Mouse (Mus musculus) heart, adult 9 months (tissue): ENCODE results near the gene Tmtc1.

Experiments used
- DNase-seq, 2 experiments: peaks; one replicate each; pipeline ENCODE4 v3.0.0; 2022; ENCODE audit warnings: low spot score in 2 of 2

Gene Tmtc1

DNA sequence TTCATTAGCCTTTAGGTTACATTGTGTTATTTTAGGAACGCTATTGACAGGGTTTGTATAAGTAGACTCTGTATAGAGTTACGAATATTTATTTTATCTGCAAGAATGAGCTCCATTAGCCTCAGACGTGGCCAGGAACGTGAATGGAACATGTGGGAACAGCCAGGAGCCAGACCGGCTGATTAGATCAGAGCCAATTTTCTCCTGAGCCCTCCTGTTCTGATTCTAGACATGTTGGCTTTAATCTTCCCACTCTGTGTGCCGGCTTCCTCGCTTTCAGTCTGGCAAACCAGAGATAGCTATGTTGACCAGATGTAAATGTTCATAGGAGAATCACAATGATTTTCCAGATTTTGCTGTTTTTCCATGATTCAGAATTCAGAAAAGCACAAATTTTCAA lies 22.6 kb downstream of the Tmtc1 start:
- DNase-seq = no peak

DNA sequence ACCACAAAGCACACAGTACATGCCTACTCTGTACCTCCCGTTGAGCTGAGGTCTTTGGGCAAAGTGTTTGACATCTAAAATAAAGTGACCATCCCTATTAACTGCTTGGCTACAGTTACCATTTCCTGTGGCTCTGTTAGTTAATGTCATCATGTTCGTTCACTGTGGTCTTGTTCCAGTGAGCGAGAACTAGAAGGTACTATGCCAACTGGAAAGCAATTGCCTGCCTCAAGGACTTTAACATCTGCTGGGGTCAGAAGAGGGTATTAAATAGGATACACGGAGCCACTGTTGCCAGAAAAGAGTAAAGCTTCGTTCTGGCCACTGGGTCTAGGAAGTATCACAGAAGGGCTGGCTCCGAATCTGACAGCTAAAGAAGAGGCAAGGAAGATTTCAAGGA lies 23.8 kb downstream of the Tmtc1 start:
- DNase-seq = no peak

DNA sequence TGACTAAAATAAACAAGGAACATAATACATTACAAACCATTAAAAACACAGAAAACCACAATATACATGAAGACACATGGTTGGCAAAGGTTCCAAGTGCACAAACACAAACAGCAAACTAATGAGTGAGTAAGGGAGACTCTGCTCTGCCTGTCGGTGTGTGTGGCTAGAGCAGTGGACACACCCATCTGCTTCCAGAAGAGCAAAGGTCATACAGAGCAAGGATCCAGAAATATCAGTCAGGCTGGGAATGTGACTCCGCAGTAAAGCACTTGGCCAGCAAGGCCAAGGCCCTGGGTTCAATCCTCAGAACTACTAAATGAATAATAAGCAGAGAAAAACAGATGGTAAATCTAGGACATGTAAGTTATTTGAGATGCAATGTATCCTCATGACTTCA lies 27.6 kb downstream of the Tmtc1 start:
- DNase-seq = no peak

DNA sequence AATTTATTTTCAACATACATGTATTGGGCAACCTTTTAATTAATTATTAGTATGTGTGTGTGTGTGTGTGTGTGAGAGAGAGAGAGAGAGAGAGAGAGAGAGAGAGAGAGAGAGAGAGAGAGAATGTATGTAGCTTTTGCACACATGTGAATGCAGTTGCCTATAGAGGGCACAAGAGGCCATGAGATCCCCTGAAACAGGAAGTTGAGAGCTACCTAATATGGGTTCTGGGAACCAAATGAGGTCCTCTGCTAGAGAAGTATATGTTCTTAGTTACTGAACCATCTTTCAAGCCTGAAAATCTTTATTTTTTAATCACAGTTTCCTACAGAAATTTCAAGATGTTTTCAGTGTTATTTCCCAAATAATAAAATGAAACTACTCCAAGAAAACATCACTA lies 30.6 kb downstream of the Tmtc1 start:
- no peak for DNase-seq

DNA sequence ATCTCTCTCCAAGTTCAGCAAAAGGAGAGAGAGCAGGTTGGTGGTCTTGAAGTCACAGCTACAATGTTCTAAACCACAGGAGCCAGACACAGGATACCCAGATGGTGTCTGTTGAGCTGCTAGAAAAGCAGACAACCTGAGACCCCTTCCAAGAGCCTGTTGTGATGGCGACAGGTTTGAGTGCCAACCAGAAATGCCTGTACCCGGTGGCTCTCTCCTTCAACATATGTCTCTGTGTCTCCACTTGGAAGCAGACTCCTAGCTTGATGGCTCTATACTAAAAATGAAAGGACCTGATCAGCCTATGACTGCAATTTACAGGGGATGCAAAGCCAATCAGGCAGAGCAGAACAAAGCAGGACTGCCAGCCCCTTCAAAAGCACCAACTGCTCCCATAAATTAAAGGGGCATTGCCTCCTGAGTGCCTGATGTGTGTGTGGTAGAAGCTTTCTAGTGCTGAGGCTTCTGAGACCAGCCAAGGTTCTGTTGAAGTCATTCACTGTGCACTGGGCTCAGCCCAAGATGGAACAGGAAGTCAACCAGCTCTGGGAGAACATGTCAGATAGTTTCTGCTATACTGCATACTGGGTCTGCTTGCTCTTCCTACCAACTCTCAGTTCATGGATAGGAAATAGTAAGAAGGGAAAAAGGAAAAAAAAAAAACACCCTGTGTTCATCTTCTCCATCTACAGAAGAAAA lies 37.2 kb downstream of the Tmtc1 start:
- DNase-seq = no peak

DNA sequence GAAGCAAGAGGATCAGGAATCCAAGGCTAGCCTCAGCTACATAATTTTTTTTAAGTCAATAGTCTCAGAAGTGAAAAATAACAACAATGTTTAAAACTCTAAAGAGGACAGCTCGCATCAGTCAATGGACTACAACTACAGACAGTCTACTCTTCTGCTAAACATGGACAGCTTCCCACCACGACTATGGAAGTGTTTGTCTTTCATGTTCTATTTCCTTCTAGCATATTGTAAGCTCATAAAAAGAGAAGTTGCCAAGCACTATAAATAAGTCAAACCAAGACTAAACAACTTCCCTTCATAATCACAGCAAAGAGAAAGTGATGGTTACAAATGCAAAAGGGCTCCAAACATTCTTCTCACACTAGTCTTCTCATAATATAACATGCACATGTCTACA lies 38.6 kb downstream of the Tmtc1 start:
- peak in 1 of 2 experiments; percentile 52 for DNase-seq

DNA sequence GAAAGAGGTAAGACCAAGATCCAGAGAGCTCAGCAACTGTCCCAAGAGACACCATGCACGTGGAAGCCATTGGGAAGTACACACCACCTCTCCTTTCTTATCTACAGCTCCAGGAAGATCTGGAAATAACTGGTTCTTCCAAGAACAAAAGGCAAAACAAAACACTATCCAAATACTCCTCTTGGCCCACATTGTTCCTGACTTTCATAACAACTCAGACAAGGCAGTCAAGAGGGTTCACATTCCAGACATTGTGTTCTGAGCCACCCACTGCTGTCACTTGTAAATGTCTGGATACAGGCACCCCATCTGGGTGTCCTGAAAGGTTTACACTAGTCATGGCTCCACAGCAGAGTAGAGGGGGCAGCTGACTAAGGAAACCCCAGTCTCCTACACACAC lies 39.7 kb downstream of the Tmtc1 start:
- DNase-seq = peak; percentile 86 to 94

DNA sequence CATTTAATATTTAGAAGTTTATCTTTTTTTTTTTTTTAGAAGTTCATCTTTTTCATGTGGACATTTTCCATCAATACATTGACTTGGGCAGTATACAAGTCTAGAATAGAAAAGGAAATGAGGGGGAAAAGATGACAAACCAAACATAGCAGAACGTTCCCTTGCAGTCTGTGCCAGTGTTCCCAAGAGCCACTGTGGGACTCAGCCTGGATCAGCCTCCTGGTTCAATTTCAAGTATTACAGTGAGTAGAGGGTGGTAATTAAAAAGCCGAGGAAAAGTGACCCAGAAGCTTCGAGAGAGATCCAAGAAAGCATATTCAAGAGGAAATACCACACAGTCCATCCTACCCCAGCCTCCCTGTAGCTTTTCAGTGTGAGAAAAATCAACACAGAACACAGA lies 40.4 kb downstream of the Tmtc1 start:
- DNase-seq = no peak

DNA sequence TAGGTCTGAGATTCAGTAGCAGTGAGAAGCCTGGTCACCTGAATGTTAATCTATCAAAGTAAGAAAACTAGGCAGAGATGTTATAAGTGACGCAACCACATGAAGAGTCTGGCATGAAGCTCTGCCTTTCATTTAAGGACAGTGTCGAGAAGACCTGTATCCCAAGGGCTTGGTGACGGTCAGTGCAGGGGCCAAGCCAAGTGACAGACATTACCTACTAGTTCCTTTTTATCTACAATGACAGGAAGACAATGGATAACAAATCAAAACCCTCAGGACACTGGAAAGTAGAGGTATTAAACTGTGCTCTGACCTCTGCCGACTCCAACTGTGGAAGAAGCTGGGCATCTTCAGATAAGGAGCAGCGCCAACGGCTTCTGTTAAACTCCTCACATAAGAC lies 43.2 kb downstream of the Tmtc1 start:
- no peak for DNase-seq

DNA sequence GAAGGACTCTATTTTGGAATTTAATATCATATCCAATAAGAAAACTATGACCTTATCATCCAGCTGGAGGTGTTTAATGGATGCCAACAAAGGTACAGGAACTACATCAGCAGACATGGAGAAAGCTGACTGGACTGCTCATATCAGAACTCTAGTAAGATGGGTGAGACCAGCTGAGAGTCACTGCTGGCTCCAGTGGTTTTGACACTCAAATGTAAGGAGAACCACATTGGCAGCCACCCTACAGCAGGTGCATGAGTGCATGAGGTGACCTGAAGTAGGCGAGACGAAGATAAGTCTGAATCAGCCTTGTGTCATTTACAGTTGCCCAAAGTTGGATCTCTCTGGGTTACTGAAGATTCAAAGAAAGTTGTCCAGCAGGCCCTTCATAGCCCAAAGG lies 44.6 kb downstream of the Tmtc1 start:
- no peak for DNase-seq

DNA sequence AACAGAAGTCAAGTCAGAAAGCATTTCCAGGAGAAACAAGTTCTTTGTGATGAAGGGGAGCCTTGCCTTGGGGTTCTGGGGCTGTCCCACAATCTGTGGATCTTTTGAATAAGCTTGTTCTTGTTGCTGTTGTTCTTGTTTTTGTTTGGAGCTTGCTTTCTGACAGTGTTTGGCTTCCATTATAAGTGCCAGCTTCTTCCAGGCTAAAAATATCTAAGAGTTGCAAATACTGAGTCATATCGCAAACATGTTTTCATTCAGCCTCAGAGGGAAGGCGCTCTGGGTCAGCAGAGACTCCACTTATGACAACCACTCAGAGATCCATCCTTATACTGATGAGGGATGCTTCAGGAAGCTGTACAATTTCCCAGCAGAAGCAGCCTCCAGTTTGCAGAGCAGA lies 45.3 kb downstream of the Tmtc1 start:
- peak in 1 of 2 experiments; percentile 34 for DNase-seq

DNA sequence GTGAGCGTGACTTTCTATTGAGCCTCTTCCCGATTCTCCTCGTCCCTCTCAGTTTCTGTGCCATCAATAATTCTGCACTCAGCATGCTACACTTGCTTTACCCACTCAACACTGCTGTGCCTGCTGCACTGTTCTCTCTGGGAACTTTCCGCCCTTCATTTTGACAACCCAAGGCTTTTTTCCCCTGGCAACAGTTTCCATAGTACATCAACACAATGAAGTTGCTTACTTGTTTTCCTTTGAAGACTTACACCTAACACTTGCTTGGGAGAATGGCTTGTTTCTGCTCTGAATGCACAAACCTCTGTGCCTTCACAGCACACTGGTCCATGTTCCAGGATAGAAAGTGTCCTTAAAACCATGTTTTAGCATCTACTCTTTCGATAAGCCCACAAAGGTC lies 46.9 kb downstream of the Tmtc1 start:
- DNase-seq = no peak

DNA sequence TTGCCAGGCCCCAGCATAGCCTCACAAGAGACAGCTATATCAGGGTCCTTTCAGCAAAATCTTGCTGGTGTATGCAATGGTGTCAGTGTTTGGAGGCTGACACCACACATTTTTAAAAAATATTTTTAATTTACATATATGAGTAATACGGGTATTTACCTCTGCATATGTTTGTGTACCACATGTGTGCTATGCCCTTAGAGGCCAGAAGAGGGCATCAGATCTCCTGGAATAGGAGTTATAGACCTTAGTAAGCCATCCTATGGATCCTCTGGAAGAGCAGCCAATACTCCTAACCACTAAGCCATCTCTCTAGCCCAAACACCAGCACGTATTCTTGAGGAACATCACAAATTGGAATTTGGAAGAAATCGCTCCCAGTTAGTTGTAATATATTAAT lies 48.9 kb downstream of the Tmtc1 start:
- no peak for DNase-seq

DNA sequence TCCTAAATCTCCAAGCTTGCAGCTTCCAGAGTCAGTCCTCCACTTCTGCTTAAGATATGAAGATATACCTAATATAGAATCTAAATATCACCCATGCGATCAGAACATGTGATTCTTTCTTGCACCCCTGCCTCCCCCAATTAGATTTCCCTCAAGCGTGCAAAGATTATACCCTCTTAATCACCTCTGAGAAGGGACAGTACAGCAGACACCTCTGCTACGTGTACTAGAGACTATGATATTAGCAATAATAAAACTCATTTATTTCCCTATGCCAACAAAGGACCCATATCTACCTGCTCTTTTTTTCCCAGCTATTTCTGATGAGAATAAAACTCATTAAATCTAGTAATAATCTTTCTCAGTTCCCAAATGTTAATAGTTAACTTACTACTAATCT lies 49.9 kb downstream of the Tmtc1 start:
- no peak for DNase-seq

DNA sequence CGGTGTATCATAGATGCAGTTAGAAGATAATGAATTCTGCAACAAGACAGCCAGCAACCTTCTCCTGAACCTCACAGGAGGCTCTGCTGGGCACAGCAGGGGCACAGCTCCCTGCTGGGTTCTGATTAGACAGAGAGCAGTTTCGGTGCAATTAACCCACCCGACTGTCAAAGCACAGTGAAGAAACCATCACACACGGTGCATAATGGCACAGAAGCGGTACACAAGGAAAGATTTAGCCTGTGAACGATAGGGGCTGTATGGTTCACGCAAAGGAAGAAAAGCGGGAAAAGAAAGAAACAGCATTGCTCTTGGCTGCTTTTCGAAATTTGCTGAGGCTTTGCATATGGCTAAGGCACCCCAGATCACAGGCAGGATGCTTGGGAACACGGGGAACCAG lies 52.0 kb downstream of the Tmtc1 start:
- DNase-seq = no peak

DNA sequence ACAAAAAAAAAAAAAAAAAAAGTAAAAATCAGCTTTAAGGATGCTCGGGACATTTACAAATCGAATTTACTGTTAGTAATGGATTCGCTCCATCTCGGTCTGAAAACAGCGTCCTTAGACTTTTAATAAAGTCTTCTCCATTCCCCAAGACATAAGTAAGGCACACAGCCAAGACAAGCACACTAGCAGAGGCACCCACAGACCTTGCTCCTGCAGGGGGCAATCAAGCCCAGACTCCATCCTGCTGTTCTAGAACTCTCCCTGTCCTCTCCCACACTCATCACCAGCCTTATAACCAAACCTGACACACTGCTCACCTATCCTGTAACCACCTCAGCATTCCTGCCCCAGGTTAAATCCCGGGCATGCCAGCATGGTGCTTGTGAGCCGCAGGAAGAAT lies 52.9 kb downstream of the Tmtc1 start:
- peak; percentile 41 to 44 for DNase-seq

DNA sequence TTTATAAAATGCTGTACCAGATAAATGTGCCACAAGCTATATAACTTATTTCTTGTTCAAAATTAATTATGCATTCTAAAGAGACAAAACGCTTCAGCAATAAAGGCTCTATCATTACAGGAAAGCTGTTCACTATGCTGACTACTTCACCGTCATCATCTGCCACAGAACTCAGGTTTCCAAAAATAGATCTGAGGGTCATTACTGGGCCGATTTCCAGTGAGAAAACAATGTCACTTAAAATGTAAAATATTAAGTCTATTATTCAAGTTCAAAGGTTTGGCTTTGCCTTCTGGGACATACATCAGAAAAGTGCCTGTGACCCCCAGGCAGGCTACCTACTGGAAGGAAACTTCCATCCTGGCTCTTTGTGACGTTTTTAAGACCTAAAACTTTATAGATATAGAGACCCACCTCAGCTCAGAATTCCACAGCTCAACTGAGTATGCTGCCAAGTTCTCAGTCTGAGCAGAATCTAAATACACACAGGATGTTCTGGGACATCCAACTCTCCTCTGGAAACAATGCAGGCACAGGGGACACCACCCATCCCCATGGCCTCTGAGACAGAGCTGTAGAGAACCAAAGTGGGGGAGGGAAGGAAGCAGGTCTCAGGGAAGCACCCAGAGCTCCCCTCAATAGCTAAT lies 53.4 kb downstream of the Tmtc1 start:
- DNase-seq = peak; percentile 74 to 90

DNA sequence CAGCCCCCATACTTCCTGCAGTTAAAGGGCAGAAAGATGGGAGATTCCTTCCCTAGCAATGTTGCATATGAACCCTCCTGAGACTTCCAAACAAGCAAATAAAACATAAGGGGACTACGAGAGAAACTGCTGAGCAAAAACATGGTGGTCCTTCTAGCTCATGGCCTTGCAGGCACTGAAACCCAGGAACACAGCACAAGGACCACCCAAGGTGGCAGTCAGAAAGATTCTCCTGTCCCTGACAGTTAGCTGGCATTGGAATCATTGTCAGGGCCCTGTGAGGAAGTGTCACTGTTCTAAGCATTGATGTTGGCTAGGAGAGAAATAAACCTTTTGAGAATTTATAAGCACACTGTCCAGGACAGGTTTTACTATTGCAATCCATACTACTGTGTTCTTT lies 56.2 kb downstream of the Tmtc1 start:
- no peak for DNase-seq

DNA sequence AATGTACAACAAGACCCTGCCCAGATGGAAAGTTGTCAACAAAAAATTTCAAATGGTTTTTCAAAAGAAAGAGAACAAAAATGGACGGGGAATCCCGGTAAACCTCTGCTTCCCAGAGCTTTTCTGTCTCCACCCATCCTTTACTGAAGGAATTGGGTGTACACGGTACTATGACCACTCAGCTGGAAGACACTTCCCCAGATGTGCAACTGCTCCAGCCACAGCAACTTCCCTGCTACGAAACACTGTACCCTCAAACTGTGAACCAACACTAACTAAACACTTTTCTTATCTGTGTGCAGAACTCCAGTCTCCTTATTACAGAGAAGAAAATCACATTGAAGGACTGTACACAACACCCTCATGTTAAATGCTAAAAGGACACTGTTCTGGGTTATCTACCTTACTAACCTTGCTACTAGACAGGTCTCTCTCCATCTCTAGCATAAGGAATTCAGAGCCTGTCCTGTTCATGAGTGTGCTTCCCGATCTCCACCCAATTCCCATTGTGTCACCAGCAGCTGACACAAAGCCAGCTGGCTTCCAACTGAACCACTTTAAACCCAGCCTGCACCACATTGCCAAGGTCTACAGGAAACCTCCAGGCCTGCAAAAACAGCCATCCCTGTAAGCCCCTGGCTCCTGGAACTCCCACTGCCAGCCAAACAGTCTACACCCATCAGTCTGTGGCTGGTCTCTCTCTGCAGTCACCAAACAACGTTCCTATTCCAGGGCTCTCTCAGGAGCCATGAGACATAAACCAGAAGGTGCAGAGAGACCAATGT lies 59.9 kb downstream of the Tmtc1 start:
- DNase-seq = peak; percentile 90 to 94

DNA sequence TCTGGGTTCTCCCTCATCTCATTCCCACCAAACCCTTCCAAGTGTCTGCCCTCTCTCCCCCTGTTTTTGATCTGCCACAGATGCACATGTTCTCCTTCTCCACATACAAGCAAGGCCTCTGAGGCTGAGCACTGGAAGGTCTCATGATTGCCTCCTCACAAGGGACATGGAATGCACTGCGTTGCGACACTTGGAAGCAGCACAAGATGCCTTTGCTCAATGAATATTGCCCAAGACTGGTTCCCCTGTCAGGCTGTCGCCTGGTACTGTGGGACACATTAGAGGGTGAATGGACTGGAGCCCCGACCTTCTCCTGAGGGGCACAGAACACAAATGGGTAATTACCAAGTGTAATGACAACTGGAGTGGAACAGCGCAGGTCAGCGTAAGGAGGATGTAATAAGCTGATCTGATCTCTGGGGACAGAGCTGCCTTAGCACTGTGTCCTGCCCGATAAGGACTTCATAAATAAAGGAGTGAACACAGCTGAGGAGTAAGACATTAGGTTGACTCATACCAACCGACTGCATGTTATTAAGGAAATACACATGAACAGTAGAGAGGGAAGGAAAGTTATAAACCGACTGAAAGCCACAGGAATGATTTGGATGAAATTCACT lies 62.9 kb downstream of the Tmtc1 start:
- DNase-seq = peak; percentile 55 to 58

DNA sequence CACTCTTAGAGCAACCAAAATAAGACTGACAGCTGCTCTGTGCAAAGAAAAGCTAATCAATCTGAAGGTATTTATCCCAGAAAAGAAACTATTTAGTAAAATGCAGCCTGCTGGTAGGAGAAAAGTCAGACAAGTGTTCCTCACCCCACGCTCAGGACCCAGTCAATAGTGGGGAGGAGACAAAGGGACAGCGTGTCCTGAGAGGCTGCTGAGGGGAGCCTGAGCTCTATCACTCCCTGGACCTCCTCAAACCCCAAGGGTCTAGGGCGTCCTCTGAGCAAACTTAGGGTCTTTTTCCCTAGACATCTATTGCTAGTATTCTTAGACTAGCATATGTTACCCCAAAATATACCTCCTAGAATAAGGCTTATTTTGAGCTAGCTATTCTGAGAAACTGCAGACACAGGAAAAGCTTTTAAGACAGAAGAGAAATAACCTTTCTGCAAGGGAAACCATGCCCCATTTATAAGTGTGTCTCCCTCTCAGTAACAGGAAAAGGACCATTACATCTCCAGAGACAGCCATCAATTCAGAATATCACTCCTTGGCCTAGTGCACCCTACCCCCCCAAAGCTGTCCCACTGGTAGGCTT lies 68.5 kb downstream of the Tmtc1 start:
- no peak for DNase-seq

DNA sequence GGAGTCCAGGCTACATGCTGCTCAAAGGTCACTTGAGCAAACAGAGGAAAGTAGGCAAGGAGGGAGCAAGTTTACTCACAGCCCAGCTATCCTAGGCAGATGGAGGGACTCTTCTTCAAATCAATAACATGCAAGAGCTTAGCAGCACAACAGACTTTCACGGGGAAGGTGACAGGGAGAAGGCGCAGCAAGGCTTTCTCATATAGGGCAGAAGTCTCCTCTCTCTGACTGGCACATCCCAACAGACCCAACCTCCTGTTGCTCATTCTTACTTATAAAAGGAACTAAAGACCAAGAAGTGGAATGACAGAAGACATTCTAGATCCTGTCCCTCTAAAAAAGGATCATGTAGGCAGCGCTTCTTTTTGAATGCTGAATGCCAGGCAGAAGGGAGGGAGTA lies 69.2 kb downstream of the Tmtc1 start:
- no peak for DNase-seq
